Mouse (Mus musculus) G1E-ER4 (cell line): Measurements from ENCODE around the gene 4931400O07Rik. TPM values are rescaled to one million over a fixed set of nuclear protein-coding genes. Genes with fewer than 3 reads are reported as not detected.

ENCODE experiments used
- GATA1 ChIP-seq: IDR thresholded peaks from one replicate; pipeline ENCODE4 v1.8.0; 2012; ENCODE audit warnings: low read length, inconsistent platforms
- polyA plus RNA-seq: library from polyadenylated mRNA; stranded (reverse); fragments of >175 nt; gene quantifications from 2 replicates; pipeline ENCODE4 v1.2.3, GENCODE M21; 2012

Gene 4931400O07Rik
- polyA plus RNA-seq: not detected in 2 replicates

GRCm38 (mm10) chrX:62467691-62468090, at the start of gene 4931400O07Rik:
TSS of gene 4931400O07Rik (plus strand) at chrX:62467991.
- TF ChIP-seq GATA1: no peak

Other genes starting within 250 kb of the 4931400O07Rik start
- gene 4933402E13Rik, start 184.5 kb upstream of the 4931400O07Rik start, polyA plus RNA-seq: not detected in 2 replicates